Mouse (Mus musculus): ENCODE measurements at regions not wholly inside any gene's neighbourhood (a gene's known extent, or its start where the extent isn't known, plus 50 kb on each side); places are given as distances from the start of the nearest gene placed in this dataset.
A peak's percentile ranks its signal among the peaks of the same experiment; 100 is the strongest.

DNA sequence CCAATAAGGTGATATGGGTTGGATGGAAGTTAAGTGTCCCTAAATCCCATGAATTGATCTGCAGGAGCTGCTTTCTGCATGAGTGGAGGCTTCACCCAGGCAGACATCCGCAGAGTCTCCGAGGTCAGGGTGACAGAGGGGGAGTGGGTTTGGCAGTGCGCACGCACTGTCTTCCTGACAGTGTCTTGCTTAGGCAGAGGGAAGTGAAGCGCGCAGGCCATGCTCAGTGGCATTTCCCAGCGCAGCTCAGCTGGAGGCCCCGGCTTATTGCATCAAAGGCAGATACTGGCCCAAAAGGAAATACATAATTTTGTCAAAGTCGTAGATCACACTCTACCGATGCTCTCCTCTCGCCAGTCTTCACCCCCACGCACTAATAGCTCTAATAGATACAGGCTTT, 252.7 kb upstream of the Dnajc24 start:
- no peak for DNase-seq (ENCODE audit: low spot score in 2 of 2)

DNA sequence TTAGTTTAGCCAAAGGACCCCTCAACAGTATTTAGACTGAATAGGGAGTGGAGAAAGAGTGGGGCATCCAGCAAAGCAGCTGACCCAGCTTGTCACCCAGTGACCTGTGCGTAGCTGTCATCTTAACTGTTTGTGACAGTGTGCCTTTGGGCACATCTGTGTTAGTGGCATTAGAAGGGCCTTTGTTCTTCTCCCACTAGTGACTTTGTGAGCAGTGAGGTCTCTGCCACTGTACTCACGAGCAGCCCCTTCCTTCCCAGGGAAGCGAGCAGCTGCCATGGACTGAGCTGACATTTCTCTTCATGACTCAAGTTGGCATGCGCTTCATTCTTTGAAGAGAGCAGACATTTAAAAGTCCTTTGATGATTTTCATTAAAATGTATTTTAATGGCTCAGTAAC, 231.0 kb upstream of the Dnajc24 start:
- DNase-seq (ENCODE audit: low spot score in 2 of 2), result no peak

DNA sequence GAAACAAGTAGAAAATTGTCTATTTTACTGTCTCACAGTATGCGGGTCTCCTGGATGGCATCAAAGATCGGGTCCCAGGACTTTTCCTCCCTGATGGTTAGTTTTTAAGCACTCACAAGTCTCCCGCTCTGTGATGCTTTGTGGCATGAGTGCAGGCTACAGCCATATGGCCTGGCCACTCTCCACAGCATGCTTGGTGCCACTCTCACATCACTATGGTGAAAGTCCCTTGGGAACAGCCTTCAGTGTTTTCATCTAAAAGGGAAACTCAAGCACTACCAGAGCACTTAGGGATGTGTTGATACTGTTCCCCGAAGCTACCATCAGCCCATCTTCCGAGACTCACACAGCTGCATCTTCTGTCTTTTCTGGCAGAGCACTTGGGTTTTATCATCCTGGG, 227.8 kb upstream of the Dnajc24 start:
- no peak for DNase-seq (ENCODE audit: low spot score in 2 of 2)

DNA sequence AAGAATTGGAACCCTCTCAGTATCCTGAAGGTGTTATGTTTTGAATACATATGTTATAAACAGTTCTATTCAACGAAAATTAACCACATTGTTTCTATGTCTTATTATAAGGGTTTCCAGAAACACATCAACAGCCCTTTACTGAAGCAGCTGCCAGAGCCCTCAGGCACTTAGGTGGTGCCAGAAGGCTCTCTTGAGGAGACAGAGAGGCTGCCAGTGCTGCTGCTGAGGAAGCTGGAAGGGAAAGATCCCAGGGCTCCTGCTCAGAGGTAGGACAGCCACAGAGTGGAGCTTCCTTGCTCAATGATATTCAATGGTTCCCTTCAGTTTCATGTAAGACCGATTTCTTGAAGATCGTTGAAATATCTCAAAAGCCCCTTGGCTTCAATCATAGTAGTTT, 226.7 kb upstream of the Dnajc24 start:
- DNase-seq (ENCODE audit: low spot score in 2 of 2), result no peak

DNA sequence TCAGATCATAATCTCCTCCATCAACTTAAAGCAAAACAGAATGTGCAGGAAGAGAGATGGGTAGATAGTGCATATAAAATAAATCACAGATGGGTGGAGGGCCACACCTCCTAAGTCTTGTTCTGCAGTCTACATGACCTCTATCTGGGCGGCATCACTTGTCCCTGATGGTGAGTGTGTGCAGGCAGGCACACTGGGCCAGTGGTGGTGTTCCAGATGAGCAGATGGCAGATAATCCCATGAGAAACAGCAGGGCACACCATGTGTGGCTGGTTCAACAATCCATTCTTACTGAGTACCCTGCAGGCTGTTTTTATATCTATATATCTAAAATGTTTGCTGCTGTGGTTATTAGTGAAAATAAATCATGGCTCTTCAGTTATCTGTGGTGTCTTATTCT, 224.9 kb upstream of the Dnajc24 start:
- DNase-seq (ENCODE audit: low spot score in 2 of 2), result no peak

DNA sequence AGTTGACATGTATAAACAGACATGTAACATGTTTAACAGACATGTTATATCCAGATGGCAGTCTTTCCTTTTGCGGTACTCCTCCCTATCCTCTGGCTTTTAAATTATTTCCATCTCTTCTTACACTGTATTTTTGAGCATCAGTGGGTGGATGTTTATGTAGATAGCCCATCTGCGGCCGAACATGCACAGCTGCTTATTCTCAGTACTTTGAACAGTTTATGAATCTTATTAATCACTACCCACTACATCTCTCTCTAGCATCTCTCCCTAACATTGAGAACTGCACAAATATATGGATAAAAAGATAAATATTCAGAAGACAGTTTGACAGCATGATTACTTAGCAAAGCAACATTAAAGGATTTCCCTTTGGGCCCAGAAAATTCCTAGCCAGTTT, 212.8 kb upstream of the Dnajc24 start:
- DNase-seq (ENCODE audit: low spot score in 2 of 2), result no peak

DNA sequence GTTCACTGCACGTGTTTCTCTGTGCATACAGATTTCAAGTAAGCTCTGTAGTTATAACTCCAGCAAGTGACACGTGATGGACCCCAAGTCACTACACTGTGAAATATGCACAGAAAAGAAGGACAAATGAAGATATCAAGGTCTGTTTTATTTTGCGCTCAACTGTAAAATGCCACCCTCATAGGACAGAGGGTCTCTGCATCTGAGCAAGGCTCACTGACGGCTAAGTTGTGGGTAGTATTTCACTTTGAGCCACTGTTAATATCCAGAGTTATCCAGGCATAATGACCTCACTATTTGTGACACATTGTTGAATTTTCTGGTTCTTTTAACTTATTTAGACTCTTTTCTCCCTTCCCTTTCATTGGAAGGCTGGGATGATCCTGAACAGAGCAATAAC, 210.4 kb upstream of the Dnajc24 start:
- no peak for DNase-seq (ENCODE audit: low spot score in 2 of 2)

DNA sequence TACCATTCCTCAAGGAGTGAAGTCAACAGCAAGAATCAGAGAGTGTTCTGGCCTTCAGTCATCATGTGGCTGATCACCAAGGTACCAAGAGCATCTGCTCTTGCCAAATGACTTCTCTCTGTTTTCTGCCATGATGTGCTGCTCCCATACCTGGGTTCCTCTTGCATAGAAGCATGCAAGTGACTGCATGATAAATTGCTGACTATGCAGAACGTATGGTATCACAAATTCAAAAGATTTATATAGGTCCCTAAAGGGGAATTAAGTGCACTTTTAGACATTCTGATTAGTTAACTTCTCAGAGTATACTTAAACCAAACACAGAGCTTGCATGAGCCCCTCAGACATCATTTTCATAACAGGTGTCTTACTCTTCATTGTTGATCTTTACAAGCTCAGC, 207.4 kb upstream of the Dnajc24 start:
- no peak for DNase-seq (ENCODE audit: low spot score in 2 of 2)

DNA sequence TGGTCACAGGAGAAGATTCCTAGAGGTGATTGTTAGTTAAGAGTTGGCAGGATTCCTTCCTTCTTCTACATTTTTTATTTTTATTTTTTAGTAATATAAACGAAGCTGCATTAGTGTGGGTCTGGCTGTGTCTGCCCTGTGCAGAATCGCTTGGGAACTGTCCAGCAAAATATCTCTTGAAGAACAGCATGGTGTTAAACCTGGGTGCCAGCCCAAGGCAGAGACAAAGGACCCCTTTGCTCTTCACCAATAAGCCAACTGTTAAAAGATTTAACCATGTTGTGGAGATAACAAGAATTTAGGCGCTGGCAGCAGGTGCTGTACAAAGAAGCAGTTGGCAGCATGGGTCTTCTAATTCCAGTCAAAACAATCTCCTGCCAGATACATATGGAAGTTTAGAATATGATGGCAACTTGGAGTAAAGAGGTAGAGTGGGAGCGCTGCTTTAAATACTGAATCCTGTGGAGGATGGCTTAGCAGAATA, 205.5 kb upstream of the Dnajc24 start:
- DNase-seq (ENCODE audit: low spot score in 2 of 2), result no peak

DNA sequence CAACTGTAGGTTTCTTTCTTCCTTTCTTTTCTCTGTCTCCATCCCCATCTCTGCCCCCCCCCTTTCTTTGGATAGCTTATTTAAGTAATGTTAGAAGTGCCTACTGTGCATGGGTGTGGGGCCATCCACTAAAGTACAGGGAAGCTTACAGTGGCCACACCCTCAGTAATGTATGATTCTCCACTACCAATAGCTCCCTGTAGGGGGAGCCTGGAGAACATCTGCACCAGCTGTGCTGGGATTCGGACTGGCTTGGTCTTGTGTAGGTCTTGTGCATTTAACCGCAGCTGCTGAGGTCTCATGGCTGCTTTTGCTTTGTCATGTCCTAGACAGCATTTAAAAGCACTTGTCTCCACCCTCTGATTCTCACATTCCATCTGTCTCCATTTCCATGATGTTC, 196.8 kb upstream of the Dnajc24 start:
- no peak for DNase-seq (ENCODE audit: low spot score in 2 of 2)

DNA sequence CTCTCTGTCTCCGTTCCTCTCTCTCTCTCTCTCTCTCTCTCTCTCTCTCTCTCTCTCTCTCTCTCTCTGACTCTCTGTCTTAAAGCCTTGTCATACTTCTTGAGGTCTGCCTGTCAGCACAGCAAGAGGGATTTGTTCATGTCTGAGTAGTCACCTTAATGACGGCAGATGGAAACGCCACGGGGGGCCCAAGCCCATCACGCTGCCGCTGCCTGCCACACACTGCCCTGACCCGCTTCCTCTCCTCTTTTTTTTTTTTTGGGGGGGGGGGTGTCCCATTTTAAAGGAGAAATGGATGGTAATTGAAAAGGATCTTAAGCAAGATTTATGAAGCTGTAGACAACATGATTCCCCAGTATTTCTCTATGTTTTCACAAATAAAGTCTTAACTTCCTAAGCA, 191.8 kb upstream of the Dnajc24 start:
- DNase-seq (ENCODE audit: low spot score in 2 of 2), result no peak

DNA sequence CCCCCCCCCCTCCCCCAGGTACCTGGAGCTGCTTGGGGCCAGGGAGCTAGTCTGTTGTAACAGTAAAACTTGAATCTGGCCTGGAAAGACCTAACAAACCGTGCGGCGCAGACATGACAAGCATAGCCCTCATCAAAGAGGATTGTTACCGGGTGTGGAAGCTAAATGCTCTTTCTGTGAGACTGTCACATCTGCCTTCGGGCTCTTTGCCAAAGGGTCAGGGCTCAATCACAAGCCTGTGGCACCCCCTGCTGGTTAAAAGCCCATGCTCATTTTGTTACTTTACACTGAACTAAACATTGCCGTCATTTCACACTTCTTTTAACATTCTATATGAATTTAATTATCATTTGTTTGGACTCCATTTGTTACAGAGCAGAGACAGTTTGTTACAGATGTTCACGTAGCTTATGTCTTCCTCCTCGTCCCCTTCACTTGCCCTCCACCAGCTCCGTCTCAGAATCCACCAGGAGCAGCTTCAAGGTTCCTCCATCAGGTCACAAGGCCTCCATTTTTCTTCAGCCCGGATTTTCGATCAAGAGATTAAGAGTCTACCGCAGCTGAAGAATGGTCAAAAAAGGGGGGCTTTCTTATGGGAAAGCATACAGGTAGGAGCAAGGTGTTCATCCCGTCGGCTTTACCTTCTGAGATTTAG, 191.1 kb upstream of the Dnajc24 start:
- DNase-seq (ENCODE audit: low spot score in 2 of 2), result peak in 1 of 2 experiments; percentile 2

DNA sequence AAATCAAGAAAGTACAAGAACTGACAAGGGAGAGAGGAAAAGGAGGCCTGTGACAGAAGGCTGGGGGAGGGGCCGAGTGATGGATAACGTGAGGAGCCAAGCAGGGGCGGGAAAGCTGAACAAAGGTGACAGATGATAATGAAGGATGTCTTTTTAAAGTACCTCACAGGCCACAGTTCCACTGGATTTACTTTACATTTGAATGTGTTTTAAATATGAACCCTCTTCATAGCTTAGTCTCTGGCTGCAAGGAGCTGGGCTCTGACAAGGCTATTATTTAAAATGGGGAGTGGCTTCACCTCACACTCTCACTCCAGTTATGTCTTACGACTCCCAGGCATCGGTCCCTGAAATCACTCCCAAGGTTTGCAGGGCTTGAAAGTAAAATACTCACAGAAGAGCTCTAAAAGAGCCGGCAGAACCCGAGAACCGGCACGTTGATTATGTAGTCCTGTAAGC, 190.6 kb upstream of the Dnajc24 start:
- DNase-seq (ENCODE audit: low spot score in 2 of 2), result no peak

DNA sequence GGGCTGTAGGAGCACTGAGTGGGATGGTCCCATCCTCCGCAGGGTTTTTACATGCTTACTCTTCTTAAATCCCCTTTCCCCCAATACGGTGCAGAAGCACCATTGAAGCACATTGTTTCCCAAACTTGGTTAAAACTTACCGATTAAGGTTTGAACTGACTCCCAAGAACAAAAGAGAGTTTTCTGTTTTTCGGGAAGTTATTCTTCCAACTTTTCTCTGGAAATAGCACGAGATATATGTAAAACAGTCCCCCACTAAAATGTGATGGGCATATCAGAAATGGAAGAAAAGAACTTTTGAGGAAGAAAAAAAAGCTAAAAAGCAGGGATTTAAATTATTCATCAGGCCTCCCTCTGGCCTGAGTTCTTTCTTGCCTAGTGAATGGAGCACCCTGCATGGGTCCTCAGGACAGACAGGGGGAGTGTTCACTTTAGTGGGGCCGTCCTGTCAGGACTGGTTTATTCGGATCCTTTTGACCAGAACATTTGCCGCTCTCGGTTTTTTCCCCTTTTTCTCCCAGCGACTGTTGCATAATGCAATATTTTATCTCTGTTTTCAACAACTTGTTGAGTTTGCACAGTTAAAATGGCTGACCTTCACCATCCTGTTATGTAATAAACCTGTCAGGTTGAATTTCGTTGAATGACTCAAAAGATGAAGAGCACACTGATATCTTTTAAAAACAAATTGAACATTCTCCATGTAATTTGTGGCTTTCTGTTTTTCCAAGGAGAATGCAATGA, 187.4 kb upstream of the Dnajc24 start:
- DNase-seq (ENCODE audit: low spot score in 2 of 2), result no peak

DNA sequence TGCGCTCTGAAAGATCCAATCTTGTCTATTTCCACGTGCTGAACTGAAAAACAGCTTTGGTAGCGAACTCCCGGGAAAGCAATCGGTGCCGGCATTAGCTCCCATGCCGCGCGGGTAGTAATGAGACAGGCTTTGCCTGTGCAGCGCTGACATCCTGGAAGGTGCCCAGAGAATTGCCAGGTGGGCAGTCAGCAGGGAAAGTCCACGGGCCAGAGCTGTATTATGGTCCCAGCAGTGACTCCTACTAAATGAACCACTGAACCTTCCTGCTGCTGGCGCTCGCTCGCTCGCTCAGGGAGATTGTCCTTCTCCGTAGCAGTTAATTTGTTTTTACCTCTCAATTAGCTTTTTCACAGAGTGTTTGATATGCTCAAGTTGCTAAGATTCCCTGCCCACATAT, 180.3 kb upstream of the Dnajc24 start:
- DNase-seq (ENCODE audit: low spot score in 2 of 2), result no peak

DNA sequence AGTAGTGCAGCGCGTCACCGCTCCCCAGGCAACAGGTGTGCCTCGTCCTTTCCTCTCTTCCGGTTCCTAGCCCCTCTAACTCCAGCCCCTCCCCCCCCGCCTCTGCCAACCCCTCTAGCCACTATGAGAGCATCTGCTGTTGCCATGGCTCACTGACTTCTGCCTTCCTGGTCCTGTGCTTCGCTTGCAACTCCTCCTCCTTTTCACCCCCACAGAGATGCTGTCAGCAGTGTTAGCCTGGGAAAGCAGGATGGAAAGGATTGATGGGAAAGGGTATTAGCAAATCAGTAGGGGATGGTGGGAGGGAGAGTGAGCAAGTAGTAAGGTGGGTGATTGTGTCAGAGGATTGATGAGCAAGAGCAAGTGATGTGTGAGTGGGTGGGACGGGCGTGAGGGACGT, 178.7 kb upstream of the Dnajc24 start:
- DNase-seq (ENCODE audit: low spot score in 2 of 2), result no peak

DNA sequence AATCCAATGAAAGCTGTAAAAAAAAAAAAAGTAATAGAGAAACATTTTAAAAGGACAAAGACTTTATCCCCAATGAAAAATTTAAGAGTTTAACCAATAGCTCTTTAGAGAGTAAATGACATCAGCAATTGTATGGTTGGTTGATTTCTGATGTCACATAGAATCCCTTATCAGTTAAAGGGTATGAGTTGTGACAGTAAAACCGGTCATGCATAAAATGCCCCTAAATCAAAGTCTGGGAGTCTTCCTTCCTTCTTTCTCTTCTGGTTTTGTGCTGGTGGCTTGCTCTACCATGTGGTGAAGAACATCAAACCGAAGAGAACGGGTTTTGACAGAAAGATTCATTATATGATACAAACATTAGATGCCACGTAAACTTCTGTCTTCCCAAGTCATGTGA, 159.3 kb upstream of the Dnajc24 start:
- no peak for DNase-seq (ENCODE audit: low spot score in 2 of 2)

DNA sequence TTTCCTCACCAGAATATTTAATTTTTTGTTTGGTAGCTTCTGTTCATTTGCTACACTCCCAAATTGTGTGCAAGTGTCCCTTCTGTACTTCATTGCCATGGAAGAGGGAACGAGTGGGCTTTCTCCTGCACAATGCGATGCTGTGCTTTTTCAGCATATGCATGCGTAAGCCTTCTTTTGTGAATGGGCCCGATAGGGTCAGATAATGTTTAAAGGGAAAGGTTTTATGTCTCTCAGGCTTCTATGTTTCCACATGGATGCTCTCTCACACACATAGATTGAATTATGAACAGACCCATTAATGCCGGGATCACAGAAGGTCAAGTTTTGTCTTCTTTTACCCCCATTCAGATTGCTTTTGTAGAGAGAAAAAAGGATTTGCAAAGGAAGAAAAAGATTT, 158.5 kb upstream of the Dnajc24 start:
- no peak for DNase-seq (ENCODE audit: low spot score in 2 of 2)

DNA sequence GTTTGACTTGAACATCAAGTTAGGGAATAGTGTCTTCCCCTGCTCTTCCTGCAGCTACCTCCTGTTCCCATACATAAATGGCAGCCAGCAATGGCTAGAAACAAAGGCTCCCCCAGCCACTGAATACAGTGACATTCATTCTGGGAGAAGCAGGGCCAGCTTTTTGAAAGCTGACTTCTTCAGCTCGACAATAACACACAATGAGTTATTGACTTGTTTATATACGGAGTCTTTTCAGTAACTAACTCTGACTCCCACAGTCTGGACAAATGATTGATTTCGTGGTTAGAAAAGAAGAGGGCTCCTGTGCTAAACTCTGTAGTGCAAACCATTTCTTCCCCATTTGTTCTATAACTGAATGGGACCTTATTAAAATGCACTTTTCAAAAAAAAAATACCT, 146.4 kb upstream of the Dnajc24 start:
- DNase-seq (ENCODE audit: low spot score in 2 of 2), result no peak

DNA sequence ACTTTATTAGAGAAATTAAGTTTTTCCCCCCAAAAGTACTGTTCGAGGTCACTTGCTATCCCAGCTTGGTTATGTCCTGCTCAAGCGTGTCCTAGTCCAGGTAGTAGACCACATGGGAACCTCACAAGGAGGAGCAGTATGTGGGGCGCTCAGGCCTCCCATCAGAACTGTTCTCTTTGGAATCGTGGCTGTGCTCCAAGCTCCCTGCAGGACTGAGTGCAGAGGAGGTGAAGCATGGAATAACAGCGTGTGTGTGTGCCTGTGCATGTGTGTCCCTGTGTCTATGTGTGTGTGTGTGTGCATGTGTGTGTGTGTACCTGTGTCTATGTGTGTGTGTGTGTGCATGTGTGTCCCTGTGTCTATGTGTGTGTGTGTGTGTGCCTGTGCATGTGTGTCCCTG, 137.6 kb upstream of the Dnajc24 start:
- no peak for DNase-seq (ENCODE audit: low spot score in 2 of 2)

DNA sequence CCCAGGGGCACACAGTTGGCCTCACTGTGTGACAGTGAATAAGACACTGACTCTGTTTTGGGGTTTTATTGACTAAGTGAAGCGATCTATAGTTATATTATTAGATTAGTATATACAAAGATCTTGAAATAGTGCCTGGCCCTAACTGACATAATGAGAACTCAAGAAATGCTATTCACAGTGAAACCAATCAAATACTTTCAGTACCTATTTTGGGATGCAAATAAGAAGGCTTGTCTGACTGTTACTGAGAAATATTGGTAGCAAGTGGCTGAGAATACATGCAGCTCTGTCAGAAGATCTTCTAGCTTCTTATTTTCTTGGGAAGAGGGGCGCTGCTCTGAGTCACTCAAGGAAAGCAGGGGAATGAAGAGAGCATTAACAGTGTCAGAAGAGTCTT, 97.7 kb upstream of the Dnajc24 start:
- DNase-seq (ENCODE audit: low spot score in 2 of 2), result no peak

DNA sequence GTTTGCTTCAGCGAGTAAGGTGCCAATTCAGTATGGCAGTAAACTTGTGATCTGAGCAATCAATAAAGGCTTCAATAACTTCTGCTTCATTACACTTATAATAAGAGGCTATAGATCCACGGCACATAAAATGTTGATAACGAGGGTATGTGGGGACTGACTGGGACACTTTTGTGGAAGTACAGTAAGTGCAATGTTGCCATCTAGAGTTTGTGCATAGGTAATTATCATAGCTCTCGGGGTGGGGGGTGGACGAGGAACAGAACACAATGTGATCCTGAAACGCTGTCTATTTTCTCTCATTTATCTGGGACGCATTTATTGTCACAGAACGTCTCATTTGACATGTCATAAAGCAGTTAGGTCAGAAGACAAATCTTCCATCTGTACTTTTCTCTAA, 82.8 kb upstream of the Dnajc24 start:
- DNase-seq (ENCODE audit: low spot score in 2 of 2), result no peak

Measured in spleen, postnatal 14 days (tissue).